Mouse (Mus musculus) heart, postnatal 0 days (tissue): ENCODE data around the gene Chek2. TPM values are rescaled to one million over a fixed set of nuclear protein-coding genes. Genes with fewer than 3 reads are reported as not detected.

ENCODE experiments used
- ATAC-seq: fragments of 200-750 bp; cut with Nextera tagmentation; 2 replicates; pipeline ENCODE4 v1.8.0; 2017; ENCODE audit warnings: low read depth, moderate number of reproducible peaks, moderate library complexity; ENCODE audit not compliant: insufficient read depth
- DNase-seq: peaks from one replicate; pipeline ENCODE4 v3.0.0-alpha.2; 2016; ENCODE audit warnings: low spot score
- H3K27ac ChIP-seq: fragments of 300-500 bp; sonication (generic); 2 replicates; pipeline ENCODE4 v1.5.1; 2014; ENCODE audit warnings: low read depth, mild to moderate bottlenecking
- H3K27me3 ChIP-seq: fragments of 300-500 bp; sonication (generic); 2 replicates; pipeline ENCODE4 v1.6.1; 2014; ENCODE audit warnings: low read length, mixed read lengths; ENCODE audit not compliant: control insufficient read depth, insufficient read depth
- H3K36me3 ChIP-seq: fragments of 300-500 bp; sonication (generic); replicated peaks from 2 replicates; pipeline ENCODE4 v1.6.1; 2014; ENCODE audit warnings: low read length, mixed read lengths; ENCODE audit not compliant: control insufficient read depth, insufficient read depth
- H3K4me1 ChIP-seq: fragments of 300-500 bp; sonication (generic); 2 replicates; pipeline ENCODE4 v1.6.1; 2014; ENCODE audit warnings: antibody characterized with exemption; ENCODE audit not compliant: control insufficient read depth, insufficient read depth
- H3K4me2 ChIP-seq: fragments of 300-500 bp; sonication (generic); 2 replicates; pipeline ENCODE4 v1.6.1; 2014; ENCODE audit warnings: low read depth, mild to moderate bottlenecking, low read length, moderate library complexity
- H3K4me3 ChIP-seq: fragments of 300-500 bp; sonication (generic); 2 replicates; pipeline ENCODE4 v1.5.1; 2014; ENCODE audit warnings: low read depth, low read length
- H3K9ac ChIP-seq: fragments of 300-500 bp; sonication (generic); replicated peaks from 2 replicates; pipeline ENCODE4 v1.6.1; 2014; ENCODE audit warnings: low read depth, low read length, mixed read lengths
- H3K9me3 ChIP-seq: fragments of 300-500 bp; sonication (generic); replicated peaks from 2 replicates; pipeline ENCODE4 v1.6.1; 2016; ENCODE audit warnings: low read length; ENCODE audit not compliant: control insufficient read depth
- CTCF ChIP-seq: IDR thresholded peaks from 2 replicates; pipeline ENCODE4 v1.5.1; 2016; ENCODE audit warnings: antibody characterized with exemption, control low read depth, low read depth
- EP300 ChIP-seq: IDR thresholded peaks from 2 replicates; pipeline ENCODE4 v1.6.1; 2016; ENCODE audit warnings: antibody characterized with exemption, low read depth
- WGBS: fragments of 180-500 bp; shearing (Covaris S2); extraction: QIAGEN DNeasy Blood & Tissue Kit; methylation state at CpG from one replicate; pipeline ENCODE4 v1.1.7; 2014; 5-methylcytosine and 5-hydroxymethylcytosine counted together
- polyA plus RNA-seq: library from polyadenylated mRNA; unstranded; fragments of >200 nt; fragmentation: Nextera tagmentation; extraction: Ambion mirVana; gene quantifications from 2 replicates; pipeline ENCODE4 v1.2.1, GENCODE M21; 2015
- total RNA-seq: library from RNA; depleted of rRNA; stranded (reverse); fragments of >200 nt; gene quantifications from 2 replicates; pipeline ENCODE4 v1.2.3, GENCODE M21; 2014; ENCODE audit warnings: low replicate concordance

The Chek2 gene
- total and polyA plus RNA-seq, 2 experiments from 2014 or later, result 2.5 to 6.1 TPM

DNA sequence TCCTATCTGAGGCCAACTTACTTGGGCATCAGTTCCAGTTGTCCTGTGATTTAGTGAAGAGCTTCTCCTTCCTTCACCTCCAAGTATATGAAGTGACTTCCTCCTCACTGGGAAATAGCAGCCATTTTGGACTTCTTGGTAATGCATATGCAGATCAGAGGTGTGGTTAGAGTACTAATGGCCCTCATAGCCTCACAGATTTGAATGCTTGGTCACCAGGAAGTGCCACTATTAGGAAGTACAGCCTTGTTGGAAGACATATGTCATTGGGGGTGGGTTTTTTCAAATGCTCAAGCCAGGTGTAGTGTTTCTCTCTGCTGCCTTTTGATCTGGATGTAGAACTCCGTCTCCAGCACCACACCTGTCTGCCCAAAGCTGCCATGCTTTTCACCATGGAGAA lies 50.2 kb downstream of the Chek2 start:
- Histone ChIP-seq H3K9me3 (no peaks in the 10 kb centered on the region), H3K4me2 (no peak overlapping the region), H3K27ac (no peak overlapping the region), H3K4me3 (no peak overlapping the region), H3K27me3 (no peaks in the 10 kb centered on the region), H3K36me3 (peaks cover 25% of the 10 kb centered on the region), H3K9ac (no peak overlapping the region), H3K4me1 (no peaks in the 10 kb centered on the region)
- WGBS, result 71% methylated on average over 1 of the region's 1 CpGs
- TF ChIP-seq CTCF (no peak), EP300 (no peak)
- no peak for ATAC-seq
- DNase-seq, result no peak

- no peak for TF ChIP-seq EP300
- no peak for TF ChIP-seq CTCF
- H3K4me3 ChIP-seq, result no peak overlapping the region
Observed at GRCm38 (mm10) chr5:110890561-110890960, 50.8 kb downstream of the Chek2 start.

GRCm38 (mm10) chr5:110897114-110897788 lies 57.5 kb downstream of the Chek2 start:
- Histone ChIP-seq H3K36me3 (peaks cover 38% of the 10 kb centered on the region), H3K4me3 (no peak overlapping the region), H3K27ac (no peak overlapping the region), H3K4me2 (no peak overlapping the region), H3K4me1 (no peaks in the 10 kb centered on the region), H3K9me3 (no peaks in the 10 kb centered on the region), H3K9ac (no peak overlapping the region), H3K27me3 (no peaks in the 10 kb centered on the region)
- TF ChIP-seq CTCF, result no peak
- no peak for TF ChIP-seq EP300
- no peak for ATAC-seq
- 53% methylated on average over 7 of the region's 7 CpGs for WGBS
- no peak for DNase-seq

More at GRCm38 (mm10) chr5:110890561-110890960, 50.8 kb downstream of the Chek2 start:
- H3K36me3 ChIP-seq, result peaks cover 25% of the 10 kb centered on the region
- H3K27me3 ChIP-seq, result no peaks in the 10 kb centered on the region
- no peak overlapping the region for H3K4me2 ChIP-seq
- no peak overlapping the region for H3K9ac ChIP-seq
- no peaks in the 10 kb centered on the region for H3K4me1 ChIP-seq
- 84% methylated on average over 3 of the region's 3 CpGs for WGBS
- DNase-seq, result no peak
- no peaks in the 10 kb centered on the region for H3K9me3 ChIP-seq
- no peak for ATAC-seq
- no peak overlapping the region for H3K27ac ChIP-seq

DNA sequence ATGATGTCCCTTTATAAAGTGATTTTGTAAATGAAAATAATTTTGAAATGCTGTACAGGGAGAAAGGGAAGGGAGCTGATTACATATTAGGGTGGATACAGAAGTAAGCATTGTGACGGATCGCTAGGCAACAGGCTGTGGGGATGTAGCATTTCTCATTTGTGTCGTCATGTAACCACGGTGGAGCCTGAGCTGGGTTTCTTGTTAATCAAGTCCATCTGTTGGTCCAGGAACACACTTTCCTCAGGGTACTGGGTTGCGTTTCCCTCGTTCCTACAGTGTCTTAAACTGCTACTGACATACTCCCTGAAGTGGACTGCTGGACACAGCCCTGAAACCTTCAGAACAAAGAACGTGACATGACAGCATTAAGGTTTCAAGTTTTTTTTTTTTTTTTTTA lies 58.4 kb downstream of the Chek2 start:
- H3K4me1 ChIP-seq, result no peaks in the 10 kb centered on the region
- WGBS, result 83% methylated on average over 7 of the region's 7 CpGs
- peaks cover 30% of the 10 kb centered on the region for H3K36me3 ChIP-seq
- H3K9me3 ChIP-seq, result no peaks in the 10 kb centered on the region
- H3K27me3 ChIP-seq, result no peaks in the 10 kb centered on the region
- no peak for DNase-seq
- no peak overlapping the region for H3K9ac ChIP-seq
- H3K27ac ChIP-seq, result no peak overlapping the region
- TF ChIP-seq EP300 (no peak), CTCF (no peak)
- no peak overlapping the region for H3K4me3 ChIP-seq
- H3K4me2 ChIP-seq, result no peak overlapping the region
- ATAC-seq, result no peak

DNA sequence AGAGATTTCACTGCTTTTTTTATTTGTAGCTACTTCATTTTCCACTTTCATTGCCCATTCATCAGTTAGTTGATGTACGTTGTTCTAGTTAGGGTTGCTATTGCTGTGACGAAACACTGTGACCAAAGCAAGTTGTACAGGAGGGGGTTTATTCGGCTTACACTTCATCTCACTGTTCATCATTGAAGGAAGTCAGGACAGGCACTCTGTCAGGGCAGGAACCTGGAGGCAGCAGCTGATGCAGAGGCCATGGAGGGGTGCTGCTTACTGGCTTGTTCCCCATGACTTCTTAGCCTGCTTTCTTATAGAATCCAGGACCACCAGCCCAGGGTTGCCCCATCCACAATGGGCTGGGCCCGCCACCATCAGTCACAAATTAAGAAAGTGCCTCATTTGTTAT lies 59.0 kb downstream of the Chek2 start:
- TF ChIP-seq CTCF, result no peak
- TF ChIP-seq EP300, result no peak

DNA sequence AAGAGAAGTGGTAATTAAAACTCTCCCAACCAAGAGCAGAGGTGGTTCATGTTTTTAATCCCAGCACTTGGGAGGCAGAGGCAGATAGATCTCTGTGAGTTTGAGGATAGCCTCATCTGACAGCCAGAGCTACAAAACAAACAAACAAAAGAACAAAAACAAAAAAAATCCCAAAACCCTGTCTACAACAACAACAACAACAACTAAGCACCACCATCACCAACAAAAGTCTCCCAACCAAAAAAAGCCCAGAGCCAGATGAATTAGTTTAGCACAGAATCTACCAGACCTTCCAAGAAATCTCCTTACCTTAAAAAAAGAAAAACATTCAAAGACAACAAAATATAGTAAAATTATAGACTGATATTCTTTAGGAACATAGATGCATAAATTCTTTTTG lies 60.6 kb downstream of the Chek2 start:
- Histone ChIP-seq H3K27me3 (no peaks in the 10 kb centered on the region), H3K4me2 (no peak overlapping the region), H3K4me1 (no peaks in the 10 kb centered on the region), H3K4me3 (no peak overlapping the region), H3K9ac (no peak overlapping the region), H3K9me3 (no peaks in the 10 kb centered on the region), H3K27ac (no peak overlapping the region), H3K36me3 (0 out of 2 replicates have a peak, but pooled peaks cover 16% of the 10 kb centered on the region)
- DNase-seq, result no peak
- ATAC-seq, result no peak
- no peak for TF ChIP-seq EP300
- TF ChIP-seq CTCF, result no peak

More for the DNA sequence above, 59.0 kb downstream of the Chek2 start:
- Histone ChIP-seq H3K4me1 (no peaks in the 10 kb centered on the region), H3K27ac (no peak overlapping the region), H3K9me3 (no peaks in the 10 kb centered on the region), H3K36me3 (peaks cover 24% of the 10 kb centered on the region), H3K27me3 (no peaks in the 10 kb centered on the region), H3K4me2 (no peak overlapping the region), H3K4me3 (no peak overlapping the region), H3K9ac (no peak overlapping the region)
- ATAC-seq, result no peak
- 87% methylated on average over 4 of the region's 4 CpGs for WGBS
- no peak for DNase-seq
